Mouse (Mus musculus) NIH3T3 (cell line): ENCODE results near the gene Scyl2.

Experiments
- DNase-seq: peaks from one replicate; pipeline ENCODE4 v3.0.0-alpha.2; 2012; ENCODE audit warnings: low read depth

The Scyl2 gene

GRCm38 (mm10) chr10:89595514-89595913 lies 90.6 kb downstream of the Scyl2 start:
- DNase-seq: no peak

GRCm38 (mm10) chr10:89594309-89594708 lies 91.8 kb downstream of the Scyl2 start:
- DNase-seq: no peak

GRCm38 (mm10) chr10:89592797-89593196 lies 93.3 kb downstream of the Scyl2 start:
- DNase-seq: no peak

GRCm38 (mm10) chr10:89589877-89590276 lies 96.2 kb downstream of the Scyl2 start:
- no peak for DNase-seq
